Mouse (Mus musculus) left cerebral cortex, adult 6 months (tissue): ENCODE results near the gene Rbp7. TPM values are rescaled to one million over a fixed set of nuclear protein-coding genes. Genes with fewer than 3 reads are reported as not detected.

Experiments
- long read RNA-seq, 2 experiments: library from polyadenylated mRNA; unstranded; transcript quantifications; one replicate each; pipeline ENCODE4 v2.0.0; 2019 to 2020
- polyA plus RNA-seq: library from polyadenylated mRNA; unstranded; fragments of <200 nt; fragmentation: Nextera tagmentation; gene quantifications from 2 replicates; pipeline ENCODE4 v1.2.3, GENCODE M21; 2021

Gene Rbp7
- polyA plus RNA-seq: not detected in 2 replicates
- long read RNA-seq, experiment 1: 0 reads
- long read RNA-seq, experiment 2: 0 reads

DNA sequence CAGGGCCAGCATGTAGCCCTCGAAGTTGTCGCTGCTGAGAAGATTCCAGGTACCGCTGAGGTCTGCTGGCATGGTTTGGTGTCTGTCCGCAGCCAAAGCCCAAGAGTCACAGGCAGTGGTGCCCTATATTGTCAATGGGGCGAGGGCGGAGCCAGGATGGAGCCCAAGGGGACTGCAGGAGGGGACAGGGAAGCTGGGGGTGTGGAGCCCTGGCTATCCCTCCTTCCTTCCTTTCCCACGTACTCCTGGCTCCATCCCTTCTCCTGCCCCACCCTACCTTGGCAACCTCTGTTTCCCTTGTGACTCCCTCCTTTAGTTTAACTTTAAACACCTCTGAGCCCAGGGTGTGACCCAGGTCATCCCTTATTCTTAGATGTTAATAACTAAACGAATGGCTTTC lies at the start of gene Rbp7:
TSS of gene Rbp7 (minus strand) at position 100 of the 400 bp plus-strand sequence.

DNA sequence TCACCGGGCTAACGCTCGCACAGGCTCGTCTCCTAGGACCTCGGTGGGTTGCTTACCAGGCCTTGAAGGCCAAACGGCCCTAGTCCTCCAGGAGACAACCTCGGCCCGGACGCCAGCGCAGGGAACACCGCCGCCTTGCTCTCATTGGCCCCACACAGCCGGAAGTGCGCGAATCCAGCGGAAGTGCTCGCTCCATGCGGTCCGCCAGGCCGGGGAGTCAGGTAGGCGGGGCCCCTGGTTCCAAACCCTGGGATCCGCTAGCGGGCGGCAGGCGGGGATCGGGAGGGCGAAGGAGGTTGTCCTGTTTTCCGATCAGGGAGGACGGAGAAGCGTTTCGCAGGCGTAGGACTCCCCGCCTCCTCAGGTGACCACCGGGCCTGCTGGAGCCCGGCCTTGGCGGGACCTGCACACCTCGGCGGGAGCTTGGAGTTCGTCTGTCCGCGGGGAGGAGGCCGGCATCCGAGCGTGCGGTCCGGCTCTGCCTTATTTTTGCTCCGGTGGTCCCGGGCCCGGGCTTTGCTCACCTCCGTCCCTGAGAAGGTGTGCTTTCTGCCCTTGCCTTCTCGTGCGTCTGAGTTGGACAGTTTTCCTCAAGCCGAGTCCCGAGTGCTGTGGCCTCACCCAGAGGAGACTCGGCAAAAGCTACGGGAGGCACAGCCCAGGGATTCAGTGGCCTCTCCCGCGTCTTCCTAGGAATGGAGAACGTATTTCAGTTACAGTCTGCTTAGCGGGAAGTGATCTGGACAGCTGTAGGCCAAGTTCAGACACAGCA lies 30.5 kb upstream of the Rbp7 start, which contains the start of the genes Nmnat1 and Lzic:
TSS of gene Nmnat1 (minus strand) at position 150 of the 772 bp plus-strand sequence.
TSS of gene Lzic (plus strand) at position 177 of the 772 bp plus-strand sequence.

DNA sequence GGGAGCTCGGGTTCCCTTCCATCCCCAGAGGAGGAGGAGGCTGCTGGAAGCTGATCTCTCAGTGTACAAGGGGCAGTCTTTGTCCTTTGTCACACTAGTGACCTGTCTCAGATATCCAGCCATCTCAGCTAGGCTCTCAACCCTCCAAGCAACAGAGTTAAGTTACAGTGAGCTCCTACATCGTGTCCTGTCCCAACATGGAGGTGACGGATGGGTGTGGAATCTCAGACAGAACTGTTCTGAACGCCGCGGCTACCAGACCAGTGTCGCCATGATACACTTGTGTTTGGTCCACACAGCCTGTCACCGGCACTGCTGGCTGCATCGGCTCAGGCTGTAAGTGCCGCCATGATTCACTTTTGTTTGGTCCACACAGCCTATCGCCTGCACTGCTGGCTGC lies 22.3 kb upstream of the Rbp7 start, which contains the start of gene Tmem274:
TSS of gene Tmem274 (plus strand) at position 301 of the 400 bp plus-strand sequence.

DNA sequence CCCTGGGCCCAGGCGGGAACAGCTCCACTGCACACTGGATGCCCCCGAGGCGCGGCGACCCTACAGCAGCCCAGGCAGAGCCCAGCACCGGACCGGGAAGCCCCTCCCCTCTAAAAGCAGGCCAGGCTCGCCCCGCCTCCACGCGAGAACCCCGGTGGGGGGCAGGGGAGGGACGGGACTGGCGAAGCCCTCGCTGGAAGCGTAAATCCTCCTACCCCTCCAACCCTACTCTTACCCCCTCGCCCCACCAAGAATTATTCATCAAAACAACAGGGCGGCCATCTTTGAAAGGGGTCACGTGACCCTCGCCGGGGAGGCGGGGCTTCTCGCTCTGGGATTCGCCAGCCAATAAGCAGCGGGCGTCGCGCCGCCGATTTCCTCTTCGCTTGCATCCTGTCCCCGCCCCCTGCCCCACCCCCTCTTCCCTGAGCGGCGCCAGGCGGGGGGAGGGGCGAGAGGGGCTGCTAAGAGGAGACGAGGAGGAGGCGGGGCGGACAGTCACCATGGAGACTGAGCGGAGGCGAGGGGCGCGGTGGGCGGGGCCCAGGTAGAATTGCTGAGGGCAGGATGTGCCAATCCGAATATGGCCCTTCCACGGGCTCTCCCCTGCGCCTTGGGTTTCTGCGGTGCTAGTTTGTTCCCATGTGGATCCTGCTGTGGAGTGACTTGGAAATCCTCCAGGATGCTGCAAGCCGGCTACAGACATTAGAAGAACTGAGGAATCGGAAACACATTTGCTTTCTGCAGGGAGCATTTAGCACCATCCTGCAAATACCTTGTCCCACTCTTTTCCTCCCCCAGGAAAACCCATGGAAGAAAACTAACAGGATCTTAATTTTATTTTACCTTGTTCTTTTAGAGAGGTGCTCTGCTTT lies 28.2 kb downstream of the Rbp7 start, which contains the start of gene Ube4b:
TSS of gene Ube4b (minus strand) at position 425 of the 875 bp plus-strand sequence.

Other genes with a start within 250 kb of the Rbp7 start
- gene Kif1b, start 147.3 kb downstream of the Rbp7 start, polyA plus RNA-seq: 51.0 and 56.0 TPM in 2 replicates
- 19.6 and 25.9 TPM in 2 replicates for gene Ube4b, start 28.2 kb downstream of the Rbp7 start, polyA plus RNA-seq
- not detected in 2 replicates for gene Tmem274, start 22.4 kb upstream of the Rbp7 start, polyA plus RNA-seq
- gene Nmnat1, start 30.2 kb upstream of the Rbp7 start, polyA plus RNA-seq: 4.3 and 4.7 TPM in 2 replicates
- gene Lzic, start 30.3 kb upstream of the Rbp7 start, polyA plus RNA-seq: 18.4 and 20.2 TPM in 2 replicates
- gene Ctnnbip1, start 63.3 kb upstream of the Rbp7 start, polyA plus RNA-seq: 36.4 and 43.9 TPM in 2 replicates
- 123 and 286 TPM in 2 replicates for gene Clstn1, start 131.5 kb upstream of the Rbp7 start, polyA plus RNA-seq
- gene Pik3cd, start 247.6 kb upstream of the Rbp7 start, polyA plus RNA-seq: 5.4 and 9.0 TPM in 2 replicates